Mouse (Mus musculus) limb, embryonic 10.5 days (tissue): ENCODE data around the gene Fes. TPM values are rescaled to one million over a fixed set of nuclear protein-coding genes. Genes with fewer than 3 reads are reported as not detected.
A peak's percentile ranks its signal among the peaks of the same experiment; 100 is the strongest.

ENCODE experiments used
- DNase-seq: peaks from one replicate; pipeline ENCODE4 v3.0.0-alpha.2; 2017; ENCODE audit warnings: low spot score
- H3K27ac ChIP-seq: fragments of 300-500 bp; sonication (generic); 2 replicates; pipeline ENCODE4 v1.5.1; 2016; ENCODE audit warnings: mild to moderate bottlenecking
- H3K27me3 ChIP-seq: fragments of 300-500 bp; sonication (generic); 2 replicates; pipeline ENCODE4 v1.6.1; 2016; ENCODE audit warnings: low read depth, mild to moderate bottlenecking; ENCODE audit not compliant: poor library complexity, severe bottlenecking
- H3K36me3 ChIP-seq: fragments of 300-500 bp; sonication (generic); 2 replicates; pipeline ENCODE4 v1.6.1; 2016; ENCODE audit warnings: mild to moderate bottlenecking, moderate library complexity
- H3K4me1 ChIP-seq: fragments of 300-500 bp; sonication (generic); 2 replicates; pipeline ENCODE4 v1.6.1; 2016
- H3K4me3 ChIP-seq: fragments of 300-500 bp; sonication (generic); 2 replicates; pipeline ENCODE4 v1.5.1; 2016; ENCODE audit warnings: mild to moderate bottlenecking, moderate library complexity
- H3K9me3 ChIP-seq: fragments of 300-500 bp; sonication (generic); replicated peaks from 2 replicates; pipeline ENCODE4 v1.6.1; 2016; ENCODE audit warnings: mild to moderate bottlenecking
- WGBS: fragments of 180-500 bp; shearing (Covaris S2); methylation state at CpG from one replicate; pipeline ENCODE4 v1.1.7; 2016; 5-methylcytosine and 5-hydroxymethylcytosine counted together
- polyA plus RNA-seq: library from polyadenylated mRNA; unstranded; fragments of >200 nt; fragmentation: Nextera tagmentation; extraction: Ambion mirVana; gene quantifications from 2 replicates; pipeline ENCODE4 v1.2.1, GENCODE M21; 2016

The Fes gene
- polyA plus RNA-seq, result 7.6 and 13.2 TPM in 2 replicates

DNA sequence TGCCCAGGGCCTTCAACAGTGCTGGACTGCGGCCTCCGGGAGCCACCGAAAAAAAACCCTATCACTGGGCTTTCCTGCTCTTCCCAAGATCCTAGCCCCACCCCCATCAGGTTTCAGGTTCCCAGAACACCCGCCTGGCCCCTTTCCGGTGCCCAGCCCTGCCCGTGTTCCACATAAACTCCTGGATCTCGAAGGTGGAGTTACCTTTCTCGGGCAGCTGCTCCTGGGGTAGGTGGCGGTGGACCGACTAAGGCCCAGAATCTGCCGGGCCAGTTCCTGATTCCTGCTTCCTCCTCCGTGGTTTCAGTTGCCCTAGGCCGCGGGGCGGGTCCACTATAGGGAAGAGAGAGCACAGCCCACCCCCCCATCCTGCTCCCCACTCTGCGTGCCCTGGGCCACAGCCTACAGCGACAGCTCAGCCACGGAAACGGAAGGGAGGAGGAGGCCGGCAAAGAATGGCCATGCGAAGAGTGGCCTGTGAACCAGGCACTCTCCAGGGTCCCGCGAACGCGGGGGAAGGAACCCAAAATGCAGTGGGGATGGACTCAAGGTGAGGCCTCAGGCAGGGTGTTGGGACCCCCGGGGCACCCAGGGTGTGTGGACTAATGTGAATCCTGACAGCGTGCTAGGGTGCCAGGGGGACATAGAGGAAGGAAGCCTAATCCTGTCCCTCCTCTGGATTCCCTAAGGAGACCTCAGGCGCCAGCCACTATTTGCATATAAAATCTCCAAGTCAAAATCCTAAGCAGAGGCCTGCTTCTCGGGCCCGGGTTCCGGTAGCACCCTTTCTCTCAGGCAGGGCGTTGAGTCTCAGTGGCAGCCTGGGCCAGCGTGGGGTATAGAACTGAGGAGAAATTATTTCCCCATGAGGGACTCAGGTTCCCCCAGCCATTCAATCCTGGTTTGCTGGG lies at the start of gene Fes:
Gene Fes, minus strand, starts transcription at position 314 of the 911 bp plus-strand sequence.
- Histone ChIP-seq H3K27ac (peak within 1 kb of the TSS; percentile 91), H3K4me1 (peaks cover 48% of the 10 kb centered on the region), H3K4me3 (peak within 1 kb of the TSS; percentile 56), H3K9me3 (no peaks in the 10 kb centered on the region), H3K36me3 (peaks cover 47% of the 10 kb centered on the region), H3K27me3 (peaks cover 17% of the 10 kb centered on the region)
- DNase-seq, result peak; percentile 75
- WGBS, result 9% methylated on average over 33 of the region's 33 CpGs

DNA sequence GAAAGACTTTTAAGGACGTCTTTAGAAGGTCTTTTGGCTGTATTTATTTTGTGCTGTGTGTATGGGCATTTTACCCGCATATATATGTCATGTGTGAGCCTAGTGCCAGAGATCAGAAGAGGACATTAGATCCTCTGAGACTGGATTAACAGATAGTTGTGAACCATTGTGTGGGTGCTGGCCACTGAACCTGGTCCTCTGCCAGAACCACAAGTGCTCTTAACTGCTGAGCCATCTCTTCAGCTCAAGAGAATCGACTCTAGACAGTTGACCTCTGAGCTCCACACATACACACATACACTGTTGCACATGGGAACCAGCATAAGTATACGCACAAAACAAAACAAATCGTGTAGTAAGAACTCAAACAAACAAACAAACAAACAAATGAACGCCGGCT lies 48.8 kb upstream of the Fes start:
- H3K4me1 ChIP-seq, result peaks cover 35% of the 10 kb centered on the region
- no peaks in the 10 kb centered on the region for H3K9me3 ChIP-seq
- no peak overlapping the region for H3K27ac ChIP-seq
- no peak for DNase-seq
- H3K4me3 ChIP-seq, result no peak overlapping the region
- WGBS, result 90% methylated on average over 7 of the region's 7 CpGs
- no peaks in the 10 kb centered on the region for H3K27me3 ChIP-seq
- H3K36me3 ChIP-seq, result no peaks in the 10 kb centered on the region

DNA sequence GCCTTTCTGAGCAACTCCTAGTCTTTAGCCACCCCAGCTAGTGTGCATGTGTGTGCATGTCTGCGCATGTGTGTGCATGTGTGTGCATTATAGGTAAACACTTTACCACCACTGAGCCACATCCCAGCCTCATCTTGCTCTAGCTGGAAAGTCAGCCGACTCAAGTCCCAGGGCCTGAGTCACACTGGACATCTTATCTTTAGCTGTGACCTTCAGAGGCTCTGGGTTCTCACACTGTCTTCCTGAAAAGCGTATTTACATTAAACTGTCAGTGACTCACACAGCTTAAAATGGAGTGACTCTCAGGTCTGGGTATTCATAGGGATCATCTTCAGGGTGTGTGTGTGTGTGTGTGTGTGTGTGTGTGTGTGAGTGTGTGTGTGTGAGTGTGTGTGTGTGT lies 47.8 kb upstream of the Fes start:
- 84% methylated on average over 3 of the region's 3 CpGs for WGBS
- H3K36me3 ChIP-seq, result no peaks in the 10 kb centered on the region
- no peaks in the 10 kb centered on the region for H3K9me3 ChIP-seq
- peaks cover 26% of the 10 kb centered on the region for H3K4me1 ChIP-seq
- DNase-seq, result no peak
- H3K27ac ChIP-seq, result no peak overlapping the region
- no peak overlapping the region for H3K4me3 ChIP-seq
- no peaks in the 10 kb centered on the region for H3K27me3 ChIP-seq

- 94% methylated on average over 12 of the region's 12 CpGs for WGBS
- no peaks in the 10 kb centered on the region for H3K9me3 ChIP-seq
These were observed 41.9 kb upstream of the Fes start for GRCm38 (mm10) chr7:80429661-80430060.

GRCm38 (mm10) chr7:80427730-80428129 lies 40.0 kb upstream of the Fes start:
- no peaks in the 10 kb centered on the region for H3K36me3 ChIP-seq
- WGBS, result 85% methylated on average over 5 of the region's 5 CpGs
- no peak overlapping the region for H3K27ac ChIP-seq
- H3K9me3 ChIP-seq, result no peaks in the 10 kb centered on the region
- no peaks in the 10 kb centered on the region for H3K27me3 ChIP-seq
- H3K4me1 ChIP-seq, result peaks cover 6% of the 10 kb centered on the region
- no peak overlapping the region for H3K4me3 ChIP-seq
- no peak for DNase-seq

More at GRCm38 (mm10) chr7:80429661-80430060, 41.9 kb upstream of the Fes start:
- 0 out of 2 replicates have a peak, but pooled peaks cover 5% of the 10 kb centered on the region for H3K4me1 ChIP-seq
- no peaks in the 10 kb centered on the region for H3K27me3 ChIP-seq
- no peak overlapping the region for H3K27ac ChIP-seq
- no peak for DNase-seq
- H3K36me3 ChIP-seq, result no peaks in the 10 kb centered on the region
- H3K4me3 ChIP-seq, result no peak overlapping the region

DNA sequence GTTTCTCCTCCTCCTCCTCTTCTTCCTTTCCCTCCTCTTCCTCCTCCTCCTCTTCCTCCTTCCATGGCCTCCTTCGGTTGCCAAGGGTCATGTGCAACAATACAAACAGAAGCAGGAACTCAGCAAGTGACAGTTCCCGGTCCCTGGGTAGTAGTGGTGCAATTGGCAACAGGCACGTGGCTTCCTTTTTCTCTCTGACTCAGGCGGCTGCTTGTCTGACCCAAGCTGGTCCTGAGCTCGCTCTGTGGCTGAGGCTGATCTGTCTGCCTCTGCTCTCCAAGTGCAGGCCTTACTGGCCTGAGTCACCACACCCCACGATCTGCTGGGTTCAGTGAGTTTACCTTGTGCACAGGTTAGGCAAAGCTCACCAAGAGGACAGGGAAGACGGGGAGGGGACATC lies 38.6 kb upstream of the Fes start:
- Histone ChIP-seq H3K36me3 (no peaks in the 10 kb centered on the region), H3K4me3 (no peak overlapping the region), H3K9me3 (no peaks in the 10 kb centered on the region), H3K27ac (no peak overlapping the region), H3K4me1 (peaks cover 7% of the 10 kb centered on the region), H3K27me3 (no peaks in the 10 kb centered on the region)
- 80% methylated on average over 7 of the region's 7 CpGs for WGBS
- no peak for DNase-seq

DNA sequence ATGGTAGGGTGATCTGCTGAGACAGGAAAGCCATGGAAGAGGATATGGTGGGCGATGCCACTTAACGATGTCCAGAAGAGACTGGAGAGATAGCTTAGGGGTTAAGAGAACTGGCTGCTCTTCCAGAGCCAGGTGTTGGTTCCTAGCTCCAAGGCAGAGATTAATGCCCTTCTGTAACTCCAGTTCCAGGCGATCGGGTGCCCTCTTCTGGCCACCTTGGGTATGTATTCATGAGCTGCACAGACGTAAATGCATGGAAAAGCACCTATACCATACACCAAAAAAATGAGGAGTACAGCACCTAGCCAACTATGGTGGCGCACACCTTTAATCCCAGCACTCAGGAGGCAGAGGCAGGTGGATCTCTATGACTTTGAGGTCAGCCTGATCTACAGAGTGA lies 37.0 kb upstream of the Fes start:
- H3K36me3 ChIP-seq, result no peaks in the 10 kb centered on the region
- no peak overlapping the region for H3K4me3 ChIP-seq
- H3K27ac ChIP-seq, result no peak overlapping the region
- 78% methylated on average over 6 of the region's 6 CpGs for WGBS
- H3K9me3 ChIP-seq, result no peaks in the 10 kb centered on the region
- H3K4me1 ChIP-seq, result peaks cover 7% of the 10 kb centered on the region
- no peaks in the 10 kb centered on the region for H3K27me3 ChIP-seq
- DNase-seq, result no peak

- Histone ChIP-seq H3K4me3 (0 out of 2 replicates have a peak overlapping the region, but pooled peaks have one; percentile 14), H3K9me3 (no peaks in the 10 kb centered on the region)
- DNase-seq, result no peak
These were observed 35.2 kb upstream of the Fes start for GRCm38 (mm10) chr7:80422759-80423480.

GRCm38 (mm10) chr7:80421576-80421975 lies 33.8 kb upstream of the Fes start:
- WGBS, result 94% methylated on average over 6 of the region's 6 CpGs

More at GRCm38 (mm10) chr7:80422759-80423480, 35.2 kb upstream of the Fes start:
- WGBS, result 31% methylated on average over 20 of the region's 20 CpGs
- Histone ChIP-seq H3K36me3 (no peaks in the 10 kb centered on the region), H3K27ac (no peak overlapping the region), H3K4me1 (peaks cover 7% of the 10 kb centered on the region), H3K27me3 (no peaks in the 10 kb centered on the region)

GRCm38 (mm10) chr7:80420586-80420985 lies 32.8 kb upstream of the Fes start:
- Histone ChIP-seq H3K4me3 (no peak overlapping the region), H3K27ac (no peak overlapping the region), H3K27me3 (no peaks in the 10 kb centered on the region), H3K9me3 (no peaks in the 10 kb centered on the region), H3K36me3 (no peaks in the 10 kb centered on the region), H3K4me1 (peaks cover 7% of the 10 kb centered on the region)
- no peak for DNase-seq
- WGBS, result 93% methylated on average over 4 of the region's 4 CpGs

More at GRCm38 (mm10) chr7:80421576-80421975, 33.8 kb upstream of the Fes start:
- no peaks in the 10 kb centered on the region for H3K27me3 ChIP-seq
- DNase-seq, result no peak
- no peak overlapping the region for H3K4me3 ChIP-seq
- H3K9me3 ChIP-seq, result no peaks in the 10 kb centered on the region
- H3K27ac ChIP-seq, result no peak overlapping the region
- no peaks in the 10 kb centered on the region for H3K36me3 ChIP-seq
- peaks cover 7% of the 10 kb centered on the region for H3K4me1 ChIP-seq

- Histone ChIP-seq H3K4me1 (peaks cover 7% of the 10 kb centered on the region), H3K4me3 (no peak overlapping the region), H3K9me3 (no peaks in the 10 kb centered on the region), H3K36me3 (no peaks in the 10 kb centered on the region), H3K27me3 (no peaks in the 10 kb centered on the region), H3K27ac (no peak overlapping the region)
- no peak for DNase-seq
- WGBS, result 70% methylated on average over 3 of the region's 3 CpGs
These were observed 31.5 kb upstream of the Fes start for GRCm38 (mm10) chr7:80419278-80419677.

DNA sequence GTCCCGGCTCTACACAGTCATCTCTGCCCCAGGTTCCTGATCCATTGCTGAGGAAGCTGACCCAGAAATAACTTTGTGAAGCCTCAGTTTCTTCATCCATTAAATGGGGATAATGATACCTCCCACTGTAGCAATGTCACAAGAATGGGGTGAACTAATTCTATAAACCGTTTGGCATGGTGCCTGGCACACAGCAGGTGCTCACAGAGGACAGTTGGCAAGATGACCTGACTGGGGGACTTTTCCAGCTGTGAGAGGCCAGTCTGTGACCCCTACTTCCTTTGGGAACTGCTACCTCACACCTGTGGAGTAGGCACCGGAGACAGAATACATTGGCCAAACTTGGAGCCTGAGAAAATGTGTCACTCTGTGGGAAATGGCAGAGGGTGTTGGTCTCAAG lies 30.3 kb upstream of the Fes start:
- no peak for DNase-seq
- no peaks in the 10 kb centered on the region for H3K36me3 ChIP-seq
- peaks cover 7% of the 10 kb centered on the region for H3K4me1 ChIP-seq
- H3K27ac ChIP-seq, result no peak overlapping the region
- 84% methylated on average over 3 of the region's 3 CpGs for WGBS
- H3K9me3 ChIP-seq, result no peaks in the 10 kb centered on the region
- no peaks in the 10 kb centered on the region for H3K27me3 ChIP-seq
- no peak overlapping the region for H3K4me3 ChIP-seq

GRCm38 (mm10) chr7:80417601-80418000 lies 29.9 kb upstream of the Fes start:
- peaks cover 3% of the 10 kb centered on the region for H3K4me1 ChIP-seq
- H3K27me3 ChIP-seq, result no peaks in the 10 kb centered on the region
- H3K4me3 ChIP-seq, result no peak overlapping the region
- DNase-seq, result no peak
- no peaks in the 10 kb centered on the region for H3K9me3 ChIP-seq
- no peaks in the 10 kb centered on the region for H3K36me3 ChIP-seq
- no peak overlapping the region for H3K27ac ChIP-seq
